ENCODE assay signal across 20 mouse cellular contexts in the genomic region with DNA sequence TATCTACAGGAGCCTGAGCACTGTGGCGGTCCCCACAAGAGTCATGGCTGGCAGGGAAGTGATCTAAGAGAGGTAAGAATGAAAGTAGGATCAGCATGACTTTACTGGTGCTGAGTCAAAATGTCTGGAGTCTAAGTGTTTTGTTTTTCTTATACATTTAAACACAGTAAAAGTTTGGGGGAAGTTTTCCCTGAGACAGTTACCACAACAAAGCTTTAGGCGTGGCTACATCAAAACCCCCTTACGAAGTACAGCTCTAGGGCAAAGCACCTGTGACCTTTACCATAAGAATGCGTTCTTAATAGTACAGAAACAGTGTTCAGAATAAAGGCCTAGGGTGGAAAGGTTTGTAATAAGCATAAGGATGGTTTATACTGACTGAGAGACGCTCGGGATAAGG.
DNase-seq lines count a peak whose midpoint lies in the region; ATAC-seq lines count a peak whose summit lies in the region.
"Had no signal": no experiment of that assay in that cellular context is flagged by ENCODE, and none has a peak within 500 bp of the region (broad histone marks: within the 10 kb centered on the region; RNA-seq: fewer than 3 reads in every experiment).

No protein-coding gene starts in this region.

- no peak overlapping the region for H3K27ac ChIP-seq in heart, embryonic 12.5 days (ENCODE audit: poor library complexity, severe bottlenecking)
- H3K27ac ChIP-seq in heart, embryonic 11.5 days (ENCODE audit: low read depth, low read length) = no peak overlapping the region
- H3K27ac ChIP-seq: embryonic facial prominence, embryonic 15.5 days; forebrain, embryonic 12.5 days; heart, adult 2 months; heart, embryonic 13.5 days; hindbrain, embryonic 15.5 days had no signal

- H3K4me2 ChIP-seq in heart, embryonic 12.5 days = no peak overlapping the region
- no peak overlapping the region for H3K4me2 ChIP-seq in heart, embryonic 11.5 days
- H3K4me2 ChIP-seq: embryonic facial prominence, embryonic 15.5 days; forebrain, embryonic 12.5 days; heart, embryonic 13.5 days; hindbrain, embryonic 15.5 days had no signal

- H3K36me3 ChIP-seq in heart, embryonic 12.5 days = no peaks in the 10 kb centered on the region
- no peaks in the 10 kb centered on the region for H3K36me3 ChIP-seq in heart, embryonic 11.5 days (ENCODE audit: control insufficient read depth, insufficient read depth, low read length)
- H3K36me3 ChIP-seq: embryonic facial prominence, embryonic 15.5 days; forebrain, embryonic 12.5 days; heart, embryonic 13.5 days; hindbrain, embryonic 15.5 days had no signal

- H3K4me3 ChIP-seq in heart, embryonic 12.5 days = no peak overlapping the region
- H3K4me3 ChIP-seq in heart, embryonic 11.5 days (ENCODE audit: low read depth, low read length) = no peak overlapping the region
- H3K4me3 ChIP-seq: embryonic facial prominence, embryonic 15.5 days; forebrain, embryonic 12.5 days; heart, adult 2 months; heart, embryonic 13.5 days; hindbrain, embryonic 15.5 days had no signal

- 80% methylated on average over 6 of the region's 6 CpGs for WGBS in heart, embryonic 12.5 days
- 71% methylated on average over 6 of the region's 6 CpGs for WGBS in heart, embryonic 11.5 days (ENCODE audit: insufficient replicate concordance)

- no peaks in the 10 kb centered on the region for H3K27me3 ChIP-seq in heart, embryonic 12.5 days (replicated peaks)
- no peaks in the 10 kb centered on the region for H3K27me3 ChIP-seq in heart, embryonic 11.5 days (ENCODE audit: control insufficient read depth, insufficient read depth, low read length)
- H3K27me3 ChIP-seq: embryonic facial prominence, embryonic 15.5 days; forebrain, embryonic 12.5 days; heart, embryonic 13.5 days; hindbrain, embryonic 15.5 days had no signal

- H3K9ac ChIP-seq in heart, embryonic 12.5 days = no peak overlapping the region
- no peak overlapping the region for H3K9ac ChIP-seq in heart, embryonic 11.5 days (ENCODE audit: low read depth, low read length)
- H3K9ac ChIP-seq: embryonic facial prominence, embryonic 15.5 days; forebrain, embryonic 12.5 days; heart, embryonic 13.5 days; hindbrain, embryonic 15.5 days had no signal

- ATAC-seq in inflammation-experienced regulatory T-cells, adult 6 months = peak; percentile 88
- ATAC-seq in erythroblast, adult 5-6 weeks (replicated peaks; ENCODE audit: low FRiP score, poor library complexity, severe bottlenecking) = no peak
- ATAC-seq in heart, embryonic 12.5 days (ENCODE audit: insufficient number of reproducible peaks, low FRiP score) = no peak
- no peak for ATAC-seq in heart, embryonic 11.5 days (replicated peaks; ENCODE audit: insufficient number of reproducible peaks, low FRiP score, low TSS enrichment)
- ATAC-seq: forebrain, embryonic 16.5 days had no signal

- H3K9me3 ChIP-seq in heart, embryonic 12.5 days (replicated peaks) = no peaks in the 10 kb centered on the region
- H3K9me3 ChIP-seq in heart, embryonic 11.5 days (replicated peaks; ENCODE audit: control insufficient read depth, low read length) = no peaks in the 10 kb centered on the region
- H3K9me3 ChIP-seq: embryonic facial prominence, embryonic 15.5 days; forebrain, embryonic 12.5 days; heart, embryonic 13.5 days; hindbrain, embryonic 15.5 days had no signal

- H3K4me1 ChIP-seq in heart, embryonic 12.5 days (replicated peaks) = no peaks in the 10 kb centered on the region
- H3K4me1 ChIP-seq in heart, embryonic 11.5 days (ENCODE audit: control insufficient read depth, insufficient read depth, low read length) = no peaks in the 10 kb centered on the region
- H3K4me1 ChIP-seq: embryonic facial prominence, embryonic 15.5 days; forebrain, embryonic 12.5 days; heart, embryonic 13.5 days had no signal

- peak; percentile 6 for DNase-seq in thymus, postnatal 14 days
- DNase-seq in thymus, postnatal 10 days (ENCODE audit: low spot score in 2 of 2) = no peak
- peak; percentile 20 for DNase-seq in T-cell, adult 2 months (ENCODE audit: low spot score)
- DNase-seq: adrenal gland, postnatal 10 days; cerebellum, adult 11 months; cerebellum, adult 8-10 months; cerebellum, postnatal 14 days; embryo, embryonic 11 days; gastrocnemius, postnatal 10 days; heart, adult 2 months; heart, postnatal 36 days had no signal

Comparison
In these comparisons a context has a peak if more than half of its experiments do, and no peak if none do; other contexts are left out.
1. DNase-seq: peak in thymus, postnatal 14 days (single experiment) and T-cell, adult 2 months (single experiment); none in thymus, postnatal 10 days (0 of 2).